Mouse (Mus musculus): ENCODE results near the gene Tmem51.
"Not testable (repeated sequence)": the region's sequence is repeated elsewhere in the genome, so short reads cannot be mapped to it uniquely, and the experiment has no call there.

Tmem51 gene

DNA sequence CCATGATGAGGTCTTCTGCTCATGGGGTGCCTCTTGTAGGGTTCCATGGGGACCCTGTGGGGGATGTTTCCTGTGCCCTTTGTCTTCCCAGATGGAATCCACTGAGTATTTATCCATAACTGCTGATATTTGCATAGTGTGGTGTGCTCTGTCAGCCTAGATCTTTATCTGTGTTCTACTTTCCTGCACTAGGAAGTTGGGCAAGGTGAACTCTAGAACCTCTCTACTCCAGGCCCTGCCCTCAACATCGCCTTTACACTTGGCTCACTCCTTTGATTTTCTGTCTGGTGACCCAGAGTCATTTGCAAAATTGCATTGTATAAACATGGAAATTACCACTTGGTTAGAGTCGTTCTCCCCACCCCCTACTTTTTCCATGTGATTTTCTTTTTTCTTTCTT, 59.6 kb downstream of the Tmem51 start:
- DNase-seq (ENCODE audit: low read depth, low spot score): no peak

DNA sequence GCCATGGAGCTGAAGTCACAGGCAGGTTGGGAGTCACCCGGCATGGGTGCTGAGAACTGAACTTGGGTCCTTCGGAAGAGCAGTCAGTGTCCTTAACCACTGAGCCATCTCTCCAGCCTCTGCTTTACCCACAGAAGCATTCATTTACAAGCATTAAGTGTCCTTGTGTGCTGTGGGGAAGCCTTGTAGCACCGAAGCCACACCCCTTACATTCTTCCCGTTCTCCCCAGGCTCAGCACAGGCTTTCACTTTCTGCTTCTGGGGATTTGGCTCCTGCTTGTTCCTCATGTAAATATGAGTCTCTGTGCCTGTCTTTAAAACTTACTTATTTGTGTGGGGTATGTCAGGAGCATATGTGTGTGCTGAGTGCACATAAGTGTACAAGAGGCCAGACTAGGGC, 60.9 kb downstream of the Tmem51 start:
- no peak for DNase-seq (ENCODE audit: low read depth, low spot score)

DNA sequence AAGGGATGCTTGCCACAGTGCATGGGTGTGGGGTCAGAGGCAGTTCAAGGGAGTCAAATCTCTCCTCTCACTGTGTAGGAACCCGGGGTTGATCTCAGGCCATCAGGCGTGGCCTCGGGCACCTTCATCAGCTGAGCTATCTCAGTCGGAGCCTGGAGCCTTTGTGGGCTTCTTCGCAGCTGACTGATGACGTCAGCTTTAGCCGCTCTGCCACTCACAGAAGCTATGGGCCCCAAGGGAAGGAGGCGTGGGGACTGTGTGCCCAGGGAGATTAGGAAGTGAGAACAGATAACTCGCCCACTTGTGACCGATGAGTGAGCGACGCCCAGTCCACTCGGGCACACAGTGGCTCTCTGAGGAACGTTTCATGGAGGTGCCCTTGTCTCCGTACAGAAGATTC, 66.4 kb downstream of the Tmem51 start:
- peak; percentile 36 for DNase-seq (ENCODE audit: low read depth, low spot score)

DNA sequence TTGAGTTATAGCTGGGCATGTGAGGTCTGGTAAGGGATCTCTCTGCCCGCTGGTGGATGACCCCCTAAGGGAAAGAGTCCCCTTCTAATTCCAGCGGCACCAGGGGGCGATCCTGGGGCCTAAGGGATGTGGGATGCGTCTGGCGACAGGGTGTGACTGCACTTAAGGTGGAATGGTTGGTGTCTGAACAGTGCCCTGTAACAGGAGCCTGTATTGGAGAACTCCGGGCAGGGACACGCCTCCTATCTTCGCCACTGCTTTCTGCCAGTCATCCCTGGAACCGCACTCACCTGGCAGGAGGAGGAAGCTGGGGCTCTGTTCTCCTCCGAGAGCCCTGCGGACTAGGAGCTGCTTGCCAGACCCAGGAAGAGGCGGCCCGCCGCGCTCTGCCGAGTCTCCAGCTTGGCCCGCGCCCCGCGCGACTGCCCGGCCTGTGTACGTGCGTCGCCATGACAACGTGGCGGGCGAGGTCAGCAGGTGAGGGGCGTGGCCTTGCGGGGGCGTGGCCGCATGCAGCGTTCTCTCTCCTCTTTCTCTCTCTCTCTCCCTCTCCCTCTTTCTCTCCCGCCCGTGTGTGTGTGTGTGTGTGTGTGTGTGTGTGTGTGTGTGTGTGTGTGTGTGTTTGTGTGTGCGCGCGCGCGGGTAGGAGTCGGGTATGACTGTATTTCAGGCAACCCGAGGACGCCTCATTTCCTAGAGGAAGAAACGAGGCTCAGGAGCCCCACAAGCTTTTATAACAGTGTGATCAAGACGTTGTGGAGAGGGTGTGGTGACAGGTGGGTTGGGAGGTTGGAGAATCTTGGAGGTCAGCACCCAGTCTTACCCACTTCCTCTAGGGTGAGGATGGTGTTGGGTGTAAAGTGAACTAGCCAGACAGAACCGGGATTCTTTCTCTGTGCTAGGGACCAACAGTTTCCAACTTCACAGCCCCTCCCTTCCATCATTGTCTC, 69.2 kb downstream of the Tmem51 start, which contains the start of gene Fhad1:
Gene Fhad1 (minus strand): TSS at position 424 of the 950 bp plus-strand sequence.
- peak; percentile 90 for DNase-seq (ENCODE audit: low read depth, low spot score)

DNA sequence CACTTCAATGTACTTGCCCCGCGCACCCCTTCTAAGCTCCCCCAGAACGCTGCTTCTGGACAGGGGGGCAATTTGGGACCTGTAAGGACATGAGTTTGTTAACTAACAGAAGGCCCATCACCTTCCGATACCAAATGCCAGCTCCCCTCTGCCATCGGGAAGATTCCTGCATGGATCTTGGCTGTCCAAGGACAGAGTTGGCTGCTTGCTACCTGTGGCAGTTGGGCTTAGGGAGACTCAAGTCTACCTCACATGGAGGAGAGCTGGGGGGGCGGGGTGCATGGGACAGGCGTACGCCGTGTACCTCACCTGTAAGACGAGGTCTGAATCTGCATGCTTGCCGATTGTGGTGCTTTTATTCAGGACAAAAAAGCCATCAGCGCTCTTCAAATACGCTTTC, 72.9 kb downstream of the Tmem51 start:
- DNase-seq (ENCODE audit: low read depth, low spot score): no peak

DNA sequence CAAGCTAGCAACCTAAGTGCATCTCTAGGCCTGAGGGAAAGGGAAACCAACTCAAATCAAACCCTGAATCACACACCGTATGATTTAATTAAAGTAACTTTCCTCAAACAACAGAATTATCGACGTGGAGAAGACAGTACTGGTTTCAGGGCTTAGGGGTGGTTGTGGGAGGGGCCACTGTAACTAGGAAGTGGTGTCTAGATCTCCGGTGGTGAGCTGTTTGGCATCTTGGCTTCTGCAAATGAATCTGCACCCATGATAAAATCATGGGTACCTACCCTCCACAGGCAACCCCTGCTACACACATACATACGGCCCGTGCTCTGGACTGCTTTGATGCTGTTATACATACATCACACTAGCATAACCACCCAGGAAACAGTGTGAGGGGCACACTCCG, 73.7 kb downstream of the Tmem51 start:
- no peak for DNase-seq (ENCODE audit: low read depth, low spot score)

DNA sequence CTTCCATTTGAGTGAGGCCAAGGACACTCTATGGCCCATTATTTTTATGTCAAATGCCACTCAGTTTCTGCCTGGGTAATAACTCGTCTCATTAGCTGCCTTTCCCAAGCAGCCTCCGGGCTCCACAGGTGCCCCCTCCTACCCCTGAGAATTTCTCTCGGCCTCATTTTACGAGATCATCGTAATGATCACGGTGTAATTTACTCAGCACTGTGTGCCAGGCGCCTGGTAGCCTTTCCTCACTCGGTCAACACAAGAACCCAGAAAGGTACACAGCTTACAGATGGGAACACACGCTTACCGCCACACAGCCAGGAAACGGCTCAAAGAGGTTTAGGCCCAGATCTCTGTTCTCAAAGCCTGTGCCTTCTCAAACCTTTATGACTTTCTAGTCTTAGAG, 75.9 kb downstream of the Tmem51 start:
- no peak for DNase-seq (ENCODE audit: low read depth, low spot score)

DNA sequence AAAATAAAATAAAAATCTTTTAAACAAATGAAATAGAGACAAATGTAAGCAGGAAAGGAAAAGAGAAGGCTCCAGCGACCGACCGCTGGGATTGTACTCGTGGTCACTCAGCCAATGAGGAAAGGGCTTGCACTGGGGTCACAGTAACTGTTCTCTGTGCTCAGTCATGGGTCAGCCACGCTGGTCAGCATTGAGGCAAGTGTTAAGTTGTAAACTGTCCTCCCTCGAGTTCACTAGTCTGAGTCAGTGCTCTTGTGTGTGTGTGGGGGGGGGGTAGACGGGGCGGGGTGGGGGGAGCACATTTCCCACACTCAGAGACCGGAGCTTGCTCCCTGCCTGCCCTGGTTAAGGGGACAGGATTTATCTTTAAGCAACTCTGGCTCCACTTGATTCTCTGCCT, 83.5 kb downstream of the Tmem51 start:
- no peak for DNase-seq (ENCODE audit: low read depth, low spot score)

DNA sequence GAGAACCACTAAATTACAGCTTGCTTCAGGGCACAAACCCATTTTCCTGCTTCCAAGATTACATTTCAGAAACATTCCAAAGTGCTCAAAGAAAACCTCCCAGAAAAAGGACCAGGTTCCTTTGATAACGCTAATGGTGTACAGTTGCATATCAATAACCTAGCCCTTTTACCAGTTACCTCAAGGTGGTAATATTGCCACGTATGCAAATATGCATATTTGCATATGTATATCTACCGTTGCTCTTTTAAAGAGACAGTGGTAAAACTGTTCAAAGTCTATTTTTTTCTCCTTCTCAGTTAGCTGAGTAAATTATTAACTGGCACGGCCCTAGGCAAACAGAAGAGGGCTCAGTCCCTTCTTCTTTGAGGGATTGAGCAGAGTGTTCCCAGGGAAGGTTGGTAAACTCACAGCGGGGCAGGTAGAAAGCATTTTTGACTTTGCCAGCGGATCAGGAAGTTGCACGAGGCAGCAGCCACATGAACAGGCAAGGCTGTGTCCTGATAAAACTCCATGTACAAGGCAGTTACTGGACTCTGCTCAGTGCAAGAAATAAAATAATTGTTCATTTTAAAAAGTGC, 84.5 kb downstream of the Tmem51 start:
- no peak for DNase-seq (ENCODE audit: low read depth, low spot score)

DNA sequence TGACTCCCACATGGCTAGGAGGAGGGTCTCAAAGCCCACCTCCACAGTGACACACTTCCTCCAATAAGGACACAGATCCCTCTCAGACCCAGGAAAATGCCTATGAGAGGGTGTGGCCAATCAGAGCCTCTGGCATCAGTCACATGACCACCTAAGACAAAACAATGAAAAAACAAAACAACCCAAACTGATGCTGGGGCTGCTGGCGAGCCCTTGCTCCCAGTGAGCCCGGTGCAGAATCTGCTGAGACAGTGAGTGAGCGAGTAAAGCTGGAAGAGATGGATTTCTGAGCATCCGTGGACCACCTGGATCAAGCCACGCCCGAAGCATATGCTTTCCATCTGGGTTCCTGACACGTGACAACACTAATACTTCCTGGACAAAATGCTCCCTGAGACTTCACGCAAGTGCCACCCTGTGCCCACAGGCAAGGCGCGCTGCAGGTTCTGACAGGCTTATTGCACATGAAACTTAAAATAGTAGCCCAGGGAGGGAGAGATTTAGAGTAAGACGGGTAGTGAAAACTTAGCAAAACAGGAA, 85.8 kb downstream of the Tmem51 start:
- DNase-seq (ENCODE audit: low read depth, low spot score): peak; percentile 45

DNA sequence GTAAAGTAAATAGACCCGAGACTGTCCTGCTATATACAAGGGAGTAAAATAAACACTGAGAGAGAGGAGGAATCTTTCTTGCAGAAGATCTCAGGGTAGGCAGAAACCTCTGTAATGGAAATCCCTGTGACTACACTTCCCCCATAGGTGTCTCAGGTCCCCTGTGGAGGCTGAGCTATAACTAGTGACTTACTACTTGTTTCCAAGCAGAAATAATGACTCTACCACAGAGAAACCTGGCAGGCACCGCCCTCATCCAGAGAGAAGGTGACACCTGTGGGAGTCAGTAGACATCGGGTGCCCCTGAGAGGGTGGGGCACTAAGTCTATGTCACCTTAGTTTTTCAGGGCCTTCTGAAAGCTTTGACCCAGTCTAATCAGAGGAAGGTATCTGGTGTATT, 87.2 kb downstream of the Tmem51 start:
- DNase-seq (ENCODE audit: low read depth, low spot score): no peak

DNA sequence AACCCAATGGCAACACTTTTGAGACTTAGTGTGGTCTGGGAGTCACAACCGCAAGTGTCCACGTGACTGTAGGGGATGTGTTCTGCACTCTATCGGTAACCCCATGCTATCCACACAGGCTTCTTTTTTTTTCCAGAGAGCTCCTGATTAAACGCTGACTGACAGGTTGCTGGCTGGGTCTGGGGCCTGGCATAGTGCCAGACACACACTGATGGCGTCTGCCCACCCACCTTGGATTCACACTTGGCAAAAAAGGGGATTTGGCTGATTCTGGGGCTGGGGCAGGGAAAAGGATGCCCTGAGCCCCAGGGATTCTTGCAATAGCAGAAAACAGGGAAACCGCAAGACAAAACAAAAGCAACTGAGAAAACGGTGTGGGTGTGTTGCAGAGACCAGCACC, 88.0 kb downstream of the Tmem51 start:
- no peak for DNase-seq (ENCODE audit: low read depth, low spot score)

DNA sequence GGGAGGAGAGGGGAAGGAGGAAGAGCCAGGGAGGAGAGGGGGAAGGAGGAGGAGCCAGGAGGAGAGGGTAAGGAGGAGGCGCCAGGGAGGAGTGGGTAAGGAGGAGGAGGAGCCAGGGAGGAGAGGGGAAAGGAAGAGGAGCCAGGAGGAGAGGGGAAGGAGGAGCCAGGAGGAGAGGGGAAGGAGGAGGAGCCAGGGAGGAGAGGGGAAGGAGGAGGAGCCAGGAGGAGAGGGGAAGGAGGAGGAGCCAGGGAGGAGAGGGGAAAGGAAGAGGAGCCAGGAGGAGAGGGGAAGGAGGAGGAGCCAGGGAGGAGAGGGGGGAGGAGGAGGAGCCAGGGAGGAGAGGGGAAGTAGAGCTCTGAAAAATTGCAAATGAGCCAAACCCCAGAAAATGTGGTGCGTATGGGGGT, 90.0 kb downstream of the Tmem51 start:
- not testable (repeated sequence) for DNase-seq (ENCODE audit: low read depth, low spot score)

DNA sequence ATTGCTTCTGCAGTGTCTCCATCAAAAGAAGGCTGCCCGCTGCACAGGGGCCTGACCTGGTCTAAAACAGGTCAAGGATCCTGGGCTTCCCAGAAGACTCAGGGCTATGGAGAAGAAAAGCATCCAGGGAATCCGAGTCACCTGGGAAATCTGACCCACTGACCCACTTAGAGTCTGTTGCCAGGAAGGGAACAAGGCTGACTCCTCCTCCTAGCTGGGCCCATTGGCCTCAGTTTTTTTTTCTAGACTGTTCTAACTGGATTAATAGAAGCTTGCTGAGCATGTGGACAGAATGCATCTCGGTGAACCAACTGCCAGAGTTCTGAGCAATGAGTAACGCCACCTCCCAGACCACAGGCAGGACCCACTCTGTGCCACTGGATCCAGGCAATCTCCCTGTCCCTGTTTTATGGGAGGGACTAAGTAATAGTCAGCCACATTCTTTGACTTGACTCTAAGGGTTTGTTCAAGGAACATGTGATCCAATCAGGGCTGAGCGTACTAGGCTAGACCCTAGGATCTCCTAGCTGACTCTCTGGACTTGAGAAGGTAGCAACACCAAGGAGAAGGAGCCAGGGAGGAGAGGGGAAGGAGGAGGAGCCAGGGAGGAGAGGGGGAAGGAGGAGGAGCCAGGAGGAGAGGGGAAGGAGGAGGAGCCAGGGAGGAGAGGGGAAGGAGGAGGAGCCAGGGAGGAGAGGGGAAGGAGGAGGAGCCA, 90.6 kb downstream of the Tmem51 start:
- no peak for DNase-seq (ENCODE audit: low read depth, low spot score)

DNA sequence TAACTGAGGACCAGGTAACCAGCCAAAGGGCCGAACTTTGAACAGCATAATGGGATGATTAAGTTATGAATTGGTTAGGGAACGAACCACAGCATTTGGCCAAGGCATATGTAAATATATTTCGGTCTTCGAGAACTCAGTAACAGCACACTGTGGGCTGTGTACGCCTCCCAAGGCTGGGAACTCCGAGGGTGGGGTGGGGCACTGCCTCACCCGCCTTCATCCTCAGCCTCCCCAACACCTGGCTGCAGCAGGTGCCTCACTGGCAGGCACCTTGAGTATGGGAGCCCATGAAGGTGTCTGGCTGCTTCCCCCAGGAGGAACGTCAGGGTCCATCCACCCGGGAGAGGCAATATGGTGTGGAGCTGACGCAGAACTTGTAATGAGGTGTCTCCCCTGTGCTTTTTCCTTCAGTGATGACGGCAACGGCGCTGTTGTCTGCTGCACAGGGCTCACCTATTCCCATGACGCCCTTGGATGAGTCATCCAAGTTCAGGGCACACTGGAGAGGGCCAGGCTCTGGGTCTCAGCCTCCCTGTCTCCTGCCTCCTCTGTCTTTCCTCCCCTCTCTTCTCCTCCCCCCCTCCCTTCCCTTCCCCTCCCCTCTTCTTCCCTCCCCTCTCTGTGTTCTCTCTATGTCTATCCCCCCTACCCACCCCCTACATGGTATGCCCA, 91.4 kb downstream of the Tmem51 start:
- no peak for DNase-seq (ENCODE audit: low read depth, low spot score)

DNA sequence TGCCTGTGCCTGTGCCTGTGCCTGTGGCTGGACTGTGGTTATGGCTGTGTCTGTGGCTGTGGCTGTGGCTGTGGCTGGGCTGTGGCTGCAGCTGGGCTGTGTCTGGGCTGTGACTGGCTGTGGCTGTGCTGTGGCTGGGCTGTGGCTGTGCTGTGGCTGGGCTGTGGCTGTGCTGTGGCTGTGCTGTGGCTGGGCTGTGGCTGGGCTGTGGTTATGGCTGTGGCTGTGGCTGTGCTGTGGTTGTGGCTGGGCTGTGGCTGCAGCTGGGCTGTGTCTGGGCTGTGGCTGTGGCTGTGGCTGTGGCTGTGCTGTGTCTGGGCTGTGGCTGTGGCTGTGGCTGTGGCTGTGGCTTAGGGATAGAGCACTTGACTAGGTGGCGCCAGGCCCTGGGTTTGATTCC, 95.9 kb downstream of the Tmem51 start:
- DNase-seq (ENCODE audit: low read depth, low spot score): no peak

DNA sequence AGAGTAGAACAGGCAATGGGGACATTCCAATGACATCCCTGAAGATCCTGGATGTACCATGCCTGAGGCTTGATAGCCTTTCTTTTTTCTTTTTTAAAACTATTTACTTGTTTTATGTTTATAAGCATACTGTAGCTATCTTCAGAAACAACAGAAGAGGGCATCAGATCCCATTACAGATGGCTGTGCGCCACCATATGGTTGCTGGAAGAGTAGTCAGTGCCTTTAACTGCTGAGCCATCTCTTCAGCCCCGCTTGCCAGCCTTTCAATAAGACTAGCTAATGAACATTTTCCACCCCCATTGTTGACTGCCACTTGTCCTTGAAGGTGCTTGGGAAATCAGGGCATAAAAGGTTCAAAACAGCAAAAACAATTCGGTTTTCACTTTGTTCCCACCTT, 100.4 kb downstream of the Tmem51 start:
- no peak for DNase-seq (ENCODE audit: low read depth, low spot score)

DNA sequence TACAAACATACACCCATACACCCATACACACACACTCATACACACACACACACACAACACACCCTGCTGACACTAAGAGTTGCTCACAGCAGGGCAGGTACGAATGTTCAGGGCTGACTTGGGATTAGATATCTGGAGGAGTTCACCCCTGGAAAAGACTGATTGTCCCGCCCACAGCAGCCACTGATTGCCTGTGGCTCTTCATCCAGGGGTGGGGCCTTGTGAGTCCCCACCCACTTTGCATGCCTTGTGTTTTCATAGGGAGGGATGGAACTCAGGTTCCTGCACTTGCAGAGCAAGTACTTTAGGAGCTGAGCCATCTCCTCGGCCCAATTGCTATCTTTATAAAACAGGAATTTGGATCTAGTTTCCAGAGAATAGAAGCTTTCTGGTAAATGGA, 102.6 kb downstream of the Tmem51 start:
- DNase-seq (ENCODE audit: low read depth, low spot score): no peak
